Mouse (Mus musculus) lung, postnatal 36 days (tissue): ENCODE data around the gene Ccdc153.

Source experiments
- DNase-seq: peaks from one replicate; pipeline ENCODE4 v3.0.0; 2022; ENCODE audit warnings: mixed read lengths

Gene Ccdc153

DNA sequence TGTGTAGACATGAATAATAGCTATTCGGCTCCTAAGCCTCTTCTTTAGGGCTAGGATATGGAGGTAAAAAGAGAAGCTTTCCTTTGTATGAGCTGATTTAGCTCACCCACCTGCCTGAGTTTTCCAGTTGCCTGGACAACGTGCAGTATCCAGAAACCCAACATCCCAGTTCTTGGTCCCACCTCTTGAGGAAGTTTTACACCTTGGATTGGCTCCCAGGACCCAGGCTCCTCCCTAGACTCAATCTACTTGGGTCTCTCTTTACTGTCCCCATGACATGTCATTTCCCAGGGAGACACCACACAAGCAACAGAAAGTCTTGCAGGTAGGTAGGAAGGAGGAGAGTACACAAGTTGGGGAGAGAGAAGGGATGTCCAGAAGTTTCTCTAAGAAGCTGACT lies at the start of gene Ccdc153:
Gene Ccdc153, plus strand, starts transcription at position 278 of the 400 bp plus-strand sequence.
- no peak for DNase-seq

DNA sequence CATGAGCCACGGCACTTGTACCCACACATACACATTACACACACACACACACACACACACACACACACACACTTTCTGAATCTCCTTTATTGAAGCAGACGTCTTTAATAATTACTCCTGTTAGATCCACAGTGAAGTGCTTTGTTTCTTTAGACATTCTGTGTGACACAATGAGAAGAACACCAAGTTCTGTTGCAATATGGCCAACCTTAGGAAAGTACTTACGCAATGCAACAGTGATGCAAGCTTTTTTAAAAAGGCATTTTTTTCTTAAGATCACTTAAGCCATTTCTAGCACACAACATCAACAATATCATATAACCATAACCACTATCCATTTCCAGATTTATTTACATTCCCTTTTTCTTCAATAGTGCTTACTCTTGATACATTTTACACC lies 49.3 kb upstream of the Ccdc153 start:
- DNase-seq = peak; percentile 75

DNA sequence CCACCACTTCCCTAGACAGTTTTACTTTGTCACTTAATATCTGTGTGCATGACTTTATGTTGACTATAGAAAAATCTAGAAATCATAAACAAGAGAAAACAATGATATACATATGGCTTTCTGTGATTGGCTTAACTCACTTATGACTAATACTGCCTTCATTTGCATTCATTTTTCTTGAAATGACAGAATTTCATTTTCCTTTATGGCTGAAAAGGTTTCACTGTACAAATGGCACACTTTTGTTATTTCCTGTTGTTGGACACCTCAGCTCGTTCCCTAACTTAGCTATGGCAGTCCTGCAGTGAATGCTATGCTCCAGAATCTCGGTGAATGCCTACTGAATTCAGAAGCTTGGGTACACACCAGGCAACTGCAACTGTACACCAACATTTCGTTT lies 48.2 kb upstream of the Ccdc153 start:
- no peak for DNase-seq

DNA sequence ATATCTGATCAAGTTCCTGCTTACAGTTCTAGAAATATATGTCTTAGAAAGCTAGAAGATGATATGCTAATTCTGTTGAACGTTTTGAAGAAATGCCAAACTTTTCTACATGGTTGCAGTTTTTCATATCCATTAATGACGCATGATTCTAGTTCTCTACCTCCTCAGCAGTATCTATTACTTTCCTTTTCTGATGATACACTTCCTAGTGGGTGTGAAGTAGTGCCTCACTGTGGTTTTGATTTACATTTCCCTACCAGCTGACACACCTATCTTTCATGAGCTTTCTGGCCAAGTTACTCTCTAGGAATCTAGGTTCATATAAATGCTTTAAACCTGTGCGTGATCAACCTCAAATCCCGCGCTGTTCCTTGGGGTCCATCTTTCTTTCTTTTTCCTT lies 47.7 kb upstream of the Ccdc153 start:
- no peak for DNase-seq

DNA sequence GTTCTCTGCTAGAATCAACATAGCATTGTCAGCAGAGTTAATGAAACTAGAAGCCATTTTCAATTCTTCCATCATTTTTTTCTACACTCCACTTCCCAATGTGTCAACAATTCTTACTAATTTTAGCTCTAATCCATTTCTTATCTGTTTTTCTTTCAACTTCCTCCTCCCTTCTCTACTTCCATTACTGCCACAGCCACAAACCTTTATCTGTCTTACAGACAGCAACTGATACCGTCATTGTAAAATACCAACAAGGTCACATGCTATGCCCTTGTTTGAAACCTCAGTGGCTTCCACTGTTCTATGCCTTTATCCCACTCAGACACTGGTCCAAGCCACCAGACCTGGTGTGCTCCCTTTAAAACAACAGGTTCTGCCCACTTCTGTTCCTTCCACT lies 46.5 kb upstream of the Ccdc153 start:
- DNase-seq = no peak

DNA sequence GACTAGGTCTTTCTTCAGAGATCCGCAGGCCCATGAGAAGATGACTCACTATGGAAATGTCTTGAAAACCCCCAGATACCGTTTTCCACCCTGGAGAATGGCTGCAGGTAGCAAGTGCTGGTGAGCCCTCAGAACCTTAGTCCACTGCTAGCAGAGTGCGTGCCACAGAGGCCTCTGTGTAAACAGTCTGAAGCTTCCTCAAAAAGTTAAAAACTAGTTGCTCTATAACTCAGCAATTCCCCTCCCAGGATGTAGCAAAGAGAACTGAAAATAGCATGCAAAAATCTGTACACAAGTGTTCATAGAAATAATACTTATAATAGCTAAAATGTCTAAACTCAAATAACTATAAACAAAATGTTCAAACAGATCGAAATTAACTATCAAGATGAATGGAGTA lies 44.1 kb upstream of the Ccdc153 start:
- DNase-seq = no peak

DNA sequence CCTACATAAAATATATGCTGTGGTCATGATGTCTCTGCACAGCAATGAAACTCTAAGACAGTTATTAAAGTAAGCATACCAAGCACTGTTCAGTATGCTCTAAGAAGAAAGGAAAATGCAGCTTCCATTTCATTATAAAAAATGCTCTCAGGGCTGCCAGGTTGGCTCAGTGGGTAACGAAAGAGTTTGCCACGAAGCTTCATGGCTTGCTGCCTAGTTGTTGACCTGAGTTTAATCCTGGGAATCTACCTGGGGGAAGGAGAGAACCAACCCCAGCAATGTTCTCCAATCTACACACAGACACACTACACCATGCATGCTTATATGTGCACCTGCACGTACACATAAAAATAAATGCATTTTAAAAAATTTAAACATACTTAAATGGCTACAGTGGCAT lies 41.3 kb upstream of the Ccdc153 start:
- no peak for DNase-seq

DNA sequence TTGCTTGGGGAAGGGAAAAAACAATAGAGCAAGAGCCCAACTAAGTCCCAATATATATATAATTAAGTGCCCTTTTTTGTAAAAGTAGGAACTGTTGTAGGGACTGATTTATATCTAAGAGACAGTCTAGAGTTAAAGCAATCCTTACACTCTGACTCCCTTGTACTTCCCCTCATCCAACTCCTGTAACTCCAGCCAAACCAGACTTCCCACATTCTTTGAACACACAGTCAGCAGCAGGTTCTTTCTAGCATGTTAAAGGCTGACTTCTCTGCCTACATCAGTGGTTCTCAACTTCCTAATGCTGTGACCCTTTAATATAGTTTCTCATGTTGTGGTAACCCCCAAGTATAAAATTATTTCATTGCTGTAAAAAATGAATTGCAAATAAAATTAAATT lies 40.9 kb upstream of the Ccdc153 start:
- DNase-seq = peak; percentile 67

DNA sequence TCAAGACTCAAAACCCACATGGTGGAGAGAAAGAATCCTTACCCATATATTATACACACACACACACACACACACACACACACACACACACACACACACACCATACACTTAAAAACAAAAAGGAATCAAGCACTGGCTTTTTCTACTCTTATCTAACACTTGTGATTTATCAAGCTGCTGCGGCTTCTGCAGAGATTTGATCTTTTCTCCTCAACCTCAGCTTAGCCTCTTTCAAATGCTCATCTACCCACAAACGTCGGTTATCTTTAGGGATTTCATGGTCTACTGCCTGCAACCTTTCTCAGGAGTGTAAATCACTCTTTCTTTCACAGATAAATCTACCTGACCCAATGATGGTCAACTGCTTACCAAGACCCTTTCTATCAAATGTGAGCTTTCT lies 40.0 kb upstream of the Ccdc153 start:
- no peak for DNase-seq

DNA sequence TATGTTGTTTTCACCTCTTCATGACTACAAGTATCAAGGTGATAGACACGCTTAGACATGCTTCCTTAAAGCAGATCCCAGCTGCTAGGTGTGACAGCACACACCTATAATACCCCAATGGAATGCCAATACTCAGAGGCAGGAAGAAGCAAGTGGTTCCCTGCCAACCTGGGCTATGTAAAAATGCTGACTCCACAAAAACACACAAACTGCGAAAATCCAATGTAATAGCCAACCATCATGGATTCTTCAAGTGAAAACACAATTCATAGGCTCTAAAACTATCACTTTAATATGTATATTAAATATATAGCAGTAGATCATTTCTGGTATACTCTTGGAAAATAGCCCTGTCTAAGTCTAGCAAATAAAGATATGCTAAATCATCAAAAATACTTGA lies 32.6 kb upstream of the Ccdc153 start:
- DNase-seq = no peak

DNA sequence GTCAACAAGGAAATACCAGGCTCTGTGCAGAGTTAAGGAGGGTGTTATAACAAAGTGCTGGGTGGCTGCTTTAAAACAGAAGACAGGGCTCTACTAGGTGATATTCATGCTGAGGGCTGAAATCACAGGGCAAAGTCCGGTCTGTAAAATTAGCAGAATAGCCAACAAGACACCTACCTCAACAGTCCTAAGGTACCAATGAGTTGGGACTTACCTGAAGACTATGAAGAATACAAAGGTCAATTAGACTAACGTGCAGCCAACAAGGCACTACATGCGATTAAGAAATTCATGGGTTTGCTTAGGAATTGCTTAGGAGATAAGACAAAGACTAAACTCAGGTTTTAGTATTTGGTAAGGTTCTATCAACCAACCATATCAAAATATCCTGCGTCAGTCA lies 31.1 kb upstream of the Ccdc153 start:
- no peak for DNase-seq

DNA sequence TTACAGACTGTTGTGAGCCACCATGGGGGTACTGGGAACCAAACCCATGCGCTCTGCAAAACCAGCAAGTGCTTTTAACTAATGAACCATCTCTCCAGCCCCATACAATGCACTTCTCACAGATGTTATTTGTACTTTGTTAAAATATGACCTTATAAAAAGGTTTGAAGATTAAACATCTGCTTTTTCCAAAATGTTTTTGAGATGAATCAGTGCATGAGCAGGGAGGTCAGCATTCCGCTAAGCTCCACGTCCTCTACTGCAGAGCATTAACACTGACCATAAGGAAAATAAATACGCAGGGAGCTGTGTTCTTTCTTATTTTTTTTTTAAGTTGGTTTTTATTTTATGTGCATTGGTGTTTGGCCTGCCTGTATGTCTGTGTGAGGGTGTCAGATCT lies 28.1 kb upstream of the Ccdc153 start:
- no peak for DNase-seq

DNA sequence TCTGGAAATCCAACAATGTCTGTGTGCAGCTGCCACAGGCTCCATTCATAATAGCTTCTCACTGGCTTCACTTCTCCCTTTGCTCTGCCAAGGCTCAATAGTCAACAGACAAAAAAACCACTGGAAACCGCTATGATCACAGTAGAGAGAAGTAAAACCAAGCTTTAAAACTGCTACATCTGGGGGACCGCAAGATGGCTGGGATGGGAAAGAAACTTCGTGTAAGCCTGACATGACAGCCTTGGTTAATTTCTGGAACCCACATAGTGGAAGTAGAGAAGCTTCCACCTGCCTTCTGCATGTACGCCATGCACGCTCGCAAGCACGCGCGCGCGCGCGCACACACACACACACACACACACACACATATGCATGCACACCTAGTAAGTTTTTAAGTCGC lies 26.9 kb upstream of the Ccdc153 start:
- DNase-seq = no peak

DNA sequence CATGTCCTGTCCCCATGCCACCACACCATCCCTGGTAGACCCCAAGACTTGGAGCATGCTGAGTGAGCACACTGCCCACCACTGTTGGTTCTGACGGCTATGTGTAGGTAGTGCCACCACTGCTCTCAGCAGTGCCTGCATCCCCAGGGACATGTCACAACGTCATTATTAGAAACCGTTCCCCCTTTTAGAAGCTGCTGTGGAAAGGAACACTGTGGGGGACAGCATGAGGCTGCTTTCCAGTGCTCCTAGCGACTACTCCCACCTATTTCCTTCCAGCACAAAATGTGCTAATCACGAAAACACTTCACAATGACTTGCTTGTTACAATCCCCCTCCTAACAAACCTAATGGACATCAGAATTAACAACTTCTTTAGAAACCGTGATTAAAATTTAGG lies 14.5 kb upstream of the Ccdc153 start:
- no peak for DNase-seq

DNA sequence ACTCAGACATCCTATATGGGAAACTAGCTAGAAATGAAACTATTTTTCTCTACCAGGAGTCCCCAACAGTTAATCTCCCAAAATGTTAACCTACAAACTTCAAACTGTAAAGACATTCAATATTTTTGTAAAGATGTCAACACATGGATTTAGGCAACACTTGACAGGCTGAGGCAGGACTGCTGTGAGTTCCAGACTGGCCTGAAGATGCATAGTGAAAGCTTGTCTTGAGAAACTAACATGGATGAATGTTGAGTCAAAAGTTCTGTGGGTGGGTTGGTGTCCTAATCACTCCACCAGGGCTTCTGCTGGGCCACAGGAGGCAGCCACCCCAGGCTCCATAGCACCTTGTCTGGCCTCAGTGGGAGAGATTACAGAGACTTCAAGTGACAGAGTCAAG lies 8.9 kb upstream of the Ccdc153 start:
- DNase-seq = no peak

DNA sequence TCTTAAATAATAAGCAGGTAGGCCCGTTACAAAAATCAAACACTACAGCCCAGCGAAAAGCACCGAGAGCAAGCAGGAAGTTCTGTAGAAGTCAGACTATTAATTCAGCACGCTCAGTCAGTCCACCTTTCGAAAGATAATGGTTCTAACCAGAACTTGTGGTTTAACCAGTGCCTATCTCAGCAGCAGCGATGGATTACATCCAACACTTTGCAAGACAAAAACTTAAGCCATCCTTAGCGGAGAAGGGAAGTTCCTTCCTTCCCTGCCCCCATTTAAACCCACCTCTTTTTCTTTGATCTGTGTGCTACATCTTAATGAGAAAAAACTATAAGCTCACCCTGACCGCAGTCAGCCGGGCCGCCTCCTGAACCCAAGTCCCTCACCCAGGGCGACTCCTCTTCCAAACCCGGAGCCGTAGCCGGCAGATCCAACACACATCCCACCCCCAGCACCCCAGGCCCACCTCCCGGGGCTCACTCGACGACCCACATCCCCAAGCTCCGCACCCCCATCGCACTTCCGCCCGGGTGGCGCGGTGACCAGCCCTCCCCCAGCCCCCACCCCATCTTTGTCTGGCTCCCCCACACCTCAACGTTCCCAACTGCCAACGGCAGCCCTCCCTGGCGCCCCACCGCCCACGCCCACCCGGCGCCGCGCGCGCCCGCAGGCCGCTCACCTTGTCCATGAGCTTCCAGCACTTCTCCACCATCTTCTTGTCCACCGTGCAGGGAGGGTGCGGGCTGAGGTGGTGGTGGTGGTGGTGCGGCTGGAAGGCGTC lies 7.3 kb upstream of the Ccdc153 start:
- DNase-seq = peak; percentile 28

DNA sequence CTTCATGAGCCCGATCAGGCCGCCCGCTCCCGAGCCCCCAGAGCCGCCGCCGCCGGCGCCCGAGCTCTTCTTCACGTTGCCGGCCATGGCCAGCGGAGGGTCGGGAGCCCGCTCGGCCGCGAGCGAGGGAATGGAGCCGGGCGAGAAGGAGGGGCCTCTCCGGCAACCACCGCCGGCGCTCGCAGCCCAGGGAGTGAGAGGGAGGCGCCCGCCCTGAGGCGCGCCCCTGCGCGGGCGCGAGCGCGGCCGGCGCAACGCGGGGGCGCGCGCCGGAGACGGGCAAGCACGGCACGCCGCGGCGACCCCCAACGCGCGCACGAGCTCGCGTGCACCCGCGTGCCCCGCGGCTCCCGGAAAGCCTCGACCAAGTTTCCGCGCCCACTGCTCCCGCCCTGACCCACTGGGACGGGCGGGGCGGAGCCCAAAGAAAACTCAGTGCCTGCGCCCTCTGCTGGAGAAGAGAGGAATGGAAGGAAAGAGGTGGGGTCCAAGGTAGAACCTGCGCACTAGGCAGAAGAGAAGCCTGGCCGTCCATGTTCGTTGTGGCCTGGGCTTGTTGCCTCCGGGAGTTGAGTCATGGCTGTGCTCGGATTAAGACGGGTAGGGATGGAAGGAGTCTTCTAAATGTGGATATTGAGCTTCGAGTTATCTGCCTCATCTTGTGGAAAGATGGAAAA lies 6.5 kb upstream of the Ccdc153 start, which contains the start of gene Cbl:
Gene Cbl, minus strand, starts transcription at position 248 of the 677 bp plus-strand sequence.
- DNase-seq = peak; percentile 99

DNA sequence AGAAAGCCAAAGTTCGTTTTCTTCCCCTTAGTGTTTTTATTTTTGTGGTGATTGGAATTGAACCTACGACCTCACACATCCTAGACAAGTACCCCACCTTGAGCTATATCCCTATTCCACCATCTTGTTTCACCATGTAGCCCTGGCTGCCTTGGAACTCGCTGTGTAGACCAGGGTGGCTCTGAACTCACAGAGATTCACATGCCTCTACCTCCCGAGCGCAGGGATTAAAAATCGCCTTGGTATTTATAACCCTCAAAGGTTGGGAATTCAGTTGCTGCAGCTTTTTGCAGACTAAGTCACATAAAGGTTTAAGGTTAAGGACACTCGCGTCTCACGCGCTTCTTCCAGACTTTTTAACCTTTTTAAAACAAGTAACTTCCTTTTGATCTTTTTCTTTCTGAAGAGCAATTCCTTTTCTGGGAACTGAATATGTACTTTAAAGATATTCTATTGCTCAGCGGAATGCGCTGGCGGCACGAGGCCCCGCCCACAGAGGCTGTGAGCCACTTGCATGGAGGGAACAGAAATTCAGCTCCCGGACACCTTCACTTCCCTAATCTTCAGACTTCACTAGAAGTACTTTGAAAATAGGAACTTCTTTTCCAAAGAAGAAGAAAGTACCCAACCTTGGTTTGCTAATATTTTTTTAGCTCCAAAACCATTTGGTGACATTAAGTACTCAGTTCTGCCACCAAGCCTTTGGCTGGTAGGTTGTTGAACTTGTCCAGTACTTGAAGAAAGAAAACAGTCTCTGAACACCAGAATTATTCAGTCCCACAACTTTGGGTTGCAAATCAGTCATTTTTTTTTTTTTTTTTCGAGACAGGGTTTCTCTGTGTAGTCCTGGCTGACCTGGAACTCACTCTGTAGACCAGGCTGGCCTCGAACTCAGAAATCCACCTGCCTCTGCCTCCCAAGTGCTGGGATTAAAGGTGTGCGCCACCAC lies 5.7 kb upstream of the Ccdc153 start:
- peak; percentile 82 for DNase-seq

DNA sequence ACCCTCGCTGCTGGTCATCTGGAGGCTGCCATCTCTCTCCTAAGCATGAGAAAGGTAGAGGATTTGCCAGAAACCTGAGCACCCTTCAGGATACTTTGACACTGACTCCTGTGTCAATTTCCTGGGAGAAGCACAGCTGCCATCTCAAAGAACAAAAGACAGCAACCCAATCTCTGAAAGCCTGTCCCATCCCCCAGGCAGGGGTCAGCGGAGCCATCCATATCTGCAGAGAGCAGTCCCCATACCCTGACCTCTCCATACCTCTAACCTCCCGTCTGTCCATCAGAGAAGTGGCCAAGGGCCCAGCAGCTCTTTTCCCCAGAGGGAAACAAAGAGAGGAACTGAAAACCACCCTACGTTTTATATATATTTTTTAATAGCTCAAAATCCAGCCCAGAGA lies 3.9 kb upstream of the Ccdc153 start:
- no peak for DNase-seq

DNA sequence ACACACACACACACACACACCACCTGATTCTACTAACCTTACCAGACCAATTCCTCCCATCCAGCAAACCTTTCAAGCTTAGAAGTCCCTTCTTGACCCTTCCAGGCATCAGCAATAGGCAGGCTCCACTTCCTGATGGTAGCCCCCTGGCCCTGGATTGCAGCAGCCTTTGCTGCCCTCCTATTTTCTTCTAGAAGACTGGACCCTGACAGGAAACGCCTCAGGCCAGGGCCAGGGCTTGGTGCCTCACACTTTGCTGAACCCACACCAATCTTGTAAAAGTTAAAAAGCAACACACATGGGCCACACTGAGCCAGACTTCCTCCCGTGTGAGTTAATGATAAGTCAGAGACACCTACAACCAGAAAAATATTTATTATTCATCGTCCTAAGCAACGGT lies 3.3 kb upstream of the Ccdc153 start:
- no peak for DNase-seq

DNA sequence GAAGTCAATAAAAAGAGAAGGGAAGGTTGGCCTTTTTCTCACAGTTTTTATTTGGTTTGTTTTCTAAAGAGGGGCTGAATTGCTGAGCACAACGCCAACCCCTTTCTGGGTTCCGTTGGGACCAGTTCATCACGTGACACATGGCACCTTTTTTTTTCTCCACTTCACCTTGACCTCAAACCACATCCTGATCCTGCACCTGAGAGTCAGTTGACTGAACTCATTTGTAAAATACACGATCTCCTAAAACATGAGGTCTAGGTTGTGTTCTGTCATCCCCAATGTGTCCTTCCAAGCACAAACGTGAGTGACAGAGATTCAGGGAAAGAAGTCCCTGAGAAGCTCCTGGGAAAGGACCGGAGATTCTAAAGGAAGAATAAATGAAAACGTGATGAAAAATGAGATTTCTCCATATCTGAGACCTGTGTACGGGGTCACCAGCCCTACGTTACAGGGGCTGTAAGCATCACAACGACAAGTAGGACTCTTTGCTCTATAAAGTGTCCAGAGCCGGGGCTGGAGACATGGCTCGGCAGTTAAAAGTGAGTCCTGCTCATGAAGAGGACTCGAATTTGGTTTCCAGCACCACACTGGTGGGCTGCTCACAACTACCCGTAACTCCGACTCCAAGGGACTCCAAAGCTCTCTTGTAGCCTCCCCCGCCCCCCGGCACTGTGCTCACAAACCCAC lies 1.8 kb upstream of the Ccdc153 start:
- no peak for DNase-seq

DNA sequence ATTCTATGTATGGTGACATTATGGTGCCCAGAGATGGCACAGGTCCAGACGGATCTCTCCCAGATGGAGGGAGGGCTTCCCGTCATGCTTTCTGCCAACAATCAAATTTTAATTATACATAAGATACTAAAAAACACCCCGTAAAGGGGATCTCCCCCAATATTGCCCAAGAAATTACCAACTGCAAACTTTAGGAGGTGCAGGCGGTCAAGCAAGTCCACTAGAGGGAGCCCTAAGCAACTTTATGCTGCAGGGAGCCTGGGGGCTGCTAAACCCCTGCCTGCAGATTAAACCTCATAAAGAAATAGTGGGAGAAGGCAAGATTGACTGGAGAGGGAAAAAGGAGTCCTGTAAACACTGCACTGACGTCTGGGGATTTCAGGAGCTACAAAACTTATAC lies 1.0 kb upstream of the Ccdc153 start:
- peak; percentile 73 for DNase-seq

DNA sequence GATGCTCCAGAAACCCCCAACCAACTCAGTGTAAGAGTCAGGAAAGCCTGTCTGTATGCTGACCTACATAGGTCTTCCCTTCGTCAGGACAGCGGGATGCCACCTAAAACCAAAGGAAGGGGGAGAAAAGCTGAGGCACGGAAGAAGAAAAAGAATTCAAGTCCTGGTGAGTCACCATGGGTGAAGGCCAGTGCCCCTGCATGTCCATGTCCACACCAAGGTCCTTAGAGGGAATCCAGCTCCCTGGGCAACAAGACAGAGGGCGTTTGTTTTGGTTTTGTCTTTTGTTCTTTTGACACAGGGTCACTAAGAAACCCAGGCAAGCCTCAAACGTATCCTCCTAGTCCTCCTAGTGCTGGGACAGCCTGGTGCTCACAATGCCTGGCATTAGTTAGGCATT lies 435 bp downstream of the Ccdc153 start:
- DNase-seq = peak; percentile 10
